Mouse (Mus musculus) testis, postnatal 14 days (tissue): ENCODE measurements at regions not wholly inside any gene's neighbourhood (a gene's known extent, or its start where the extent isn't known, plus 50 kb on each side); places are given as distances from the start of the nearest gene placed in this dataset.

Experiments
- DNase-seq: peaks from one replicate; pipeline ENCODE4 v3.0.0; 2021; ENCODE audit warnings: low spot score

DNA sequence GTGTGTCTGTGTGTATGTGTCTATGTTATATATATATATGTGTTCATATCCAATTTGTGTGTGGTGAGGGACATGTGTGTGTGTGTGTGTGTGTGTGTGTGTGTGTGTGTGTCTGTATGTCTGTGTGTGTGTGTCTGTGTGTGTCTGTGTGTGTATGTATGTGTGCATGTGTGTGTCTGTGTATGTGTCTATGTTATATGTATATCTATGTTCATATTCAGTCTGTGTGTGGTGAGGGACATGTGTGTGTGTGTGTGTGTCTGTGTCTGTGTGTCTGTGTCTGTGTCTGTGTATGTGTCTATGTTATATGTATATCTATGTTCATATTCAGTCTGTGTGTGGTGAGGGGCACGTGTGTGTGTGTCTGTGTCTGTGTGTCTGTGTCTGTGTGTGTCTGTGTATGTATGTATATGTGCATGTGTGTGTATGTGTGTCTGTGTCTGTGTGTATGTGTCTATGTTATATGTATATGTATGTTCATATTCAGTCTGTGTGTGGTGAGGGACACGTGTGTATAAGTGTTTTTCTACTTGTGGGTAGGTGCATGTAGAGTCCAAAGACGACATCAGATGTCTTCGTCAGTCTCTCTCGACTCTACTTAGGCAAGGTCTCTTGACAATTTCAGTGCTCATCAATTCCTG is 370.5 kb upstream of the Slc7a11 start:
- no peak for DNase-seq

DNA sequence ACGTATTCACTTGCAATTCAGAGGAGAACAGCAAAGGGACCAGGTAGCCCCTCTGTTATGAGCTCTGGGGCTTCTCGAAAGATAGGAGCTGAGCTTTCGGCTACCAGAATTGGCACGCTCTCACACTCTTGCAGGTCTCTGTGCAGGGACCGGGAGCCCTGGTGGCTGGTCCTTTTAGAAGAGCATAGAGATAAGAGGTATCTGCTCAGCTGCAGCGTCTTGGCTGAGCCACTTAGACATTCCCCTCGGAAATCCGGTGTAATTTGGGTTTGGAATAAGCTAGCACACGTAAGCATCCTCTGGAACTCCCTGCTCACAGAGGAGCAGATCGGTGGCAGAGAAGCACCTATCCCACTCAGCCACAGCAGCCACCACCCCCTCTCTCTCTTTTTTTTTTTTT is 372.3 kb upstream of the Slc7a11 start:
- DNase-seq = no peak

DNA sequence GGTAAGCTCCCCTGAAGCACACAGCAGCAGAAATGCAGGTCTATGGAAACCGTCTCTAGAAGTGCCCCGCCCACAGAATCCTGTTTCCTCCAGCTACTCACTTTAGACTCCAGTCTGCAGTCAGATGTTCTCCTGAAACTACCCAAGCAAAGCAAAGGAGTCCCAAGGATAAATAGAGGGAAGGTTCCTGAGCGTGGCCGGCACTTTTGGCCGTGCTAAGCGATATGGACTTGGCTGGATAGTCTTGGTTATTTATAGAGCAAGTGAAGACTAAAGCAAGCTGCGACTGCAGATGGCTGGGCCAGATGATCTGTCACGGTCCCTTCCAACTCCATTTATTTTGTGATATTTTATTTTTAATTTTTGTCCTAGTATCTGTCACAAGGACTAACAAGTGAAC is 373.1 kb upstream of the Slc7a11 start:
- no peak for DNase-seq

DNA sequence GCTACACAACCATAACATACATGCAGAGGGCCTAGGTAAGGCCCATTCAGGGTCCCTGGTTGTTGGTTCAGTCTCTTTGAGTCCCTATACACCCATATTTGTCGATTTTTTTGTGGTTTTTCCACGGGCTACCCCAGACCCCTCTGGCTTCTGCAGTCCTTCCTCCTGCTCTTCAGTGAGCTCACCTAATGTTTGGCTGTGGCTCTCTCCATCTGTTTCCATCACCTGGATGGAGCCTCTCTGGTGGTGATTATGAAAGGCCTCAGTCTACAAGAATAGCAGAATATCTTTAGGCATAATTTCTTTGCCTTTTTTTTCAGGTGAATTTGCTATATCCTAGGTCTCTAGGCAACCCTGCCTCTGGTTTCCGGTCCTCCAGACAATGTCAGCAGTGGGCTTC is 373.9 kb upstream of the Slc7a11 start:
- no peak for DNase-seq

DNA sequence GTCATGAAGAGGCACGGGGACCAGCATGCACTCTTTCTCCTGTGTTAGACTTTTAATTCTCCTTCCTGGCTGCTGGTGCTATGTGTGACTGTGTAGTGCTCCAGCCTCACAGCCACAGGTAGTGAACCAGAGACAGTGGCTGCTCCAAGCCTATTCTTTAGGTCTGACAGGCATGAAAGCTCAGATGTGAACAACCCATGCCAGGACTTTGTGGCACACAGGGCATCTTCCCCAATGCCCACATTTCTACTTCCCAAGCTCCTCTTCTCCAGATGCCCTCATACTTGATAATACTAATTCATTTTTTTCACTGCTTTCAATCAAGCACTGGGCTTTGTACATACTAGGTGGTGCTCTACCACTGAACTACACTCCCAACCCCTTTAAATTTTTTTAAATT is 377.4 kb upstream of the Slc7a11 start:
- DNase-seq = no peak

DNA sequence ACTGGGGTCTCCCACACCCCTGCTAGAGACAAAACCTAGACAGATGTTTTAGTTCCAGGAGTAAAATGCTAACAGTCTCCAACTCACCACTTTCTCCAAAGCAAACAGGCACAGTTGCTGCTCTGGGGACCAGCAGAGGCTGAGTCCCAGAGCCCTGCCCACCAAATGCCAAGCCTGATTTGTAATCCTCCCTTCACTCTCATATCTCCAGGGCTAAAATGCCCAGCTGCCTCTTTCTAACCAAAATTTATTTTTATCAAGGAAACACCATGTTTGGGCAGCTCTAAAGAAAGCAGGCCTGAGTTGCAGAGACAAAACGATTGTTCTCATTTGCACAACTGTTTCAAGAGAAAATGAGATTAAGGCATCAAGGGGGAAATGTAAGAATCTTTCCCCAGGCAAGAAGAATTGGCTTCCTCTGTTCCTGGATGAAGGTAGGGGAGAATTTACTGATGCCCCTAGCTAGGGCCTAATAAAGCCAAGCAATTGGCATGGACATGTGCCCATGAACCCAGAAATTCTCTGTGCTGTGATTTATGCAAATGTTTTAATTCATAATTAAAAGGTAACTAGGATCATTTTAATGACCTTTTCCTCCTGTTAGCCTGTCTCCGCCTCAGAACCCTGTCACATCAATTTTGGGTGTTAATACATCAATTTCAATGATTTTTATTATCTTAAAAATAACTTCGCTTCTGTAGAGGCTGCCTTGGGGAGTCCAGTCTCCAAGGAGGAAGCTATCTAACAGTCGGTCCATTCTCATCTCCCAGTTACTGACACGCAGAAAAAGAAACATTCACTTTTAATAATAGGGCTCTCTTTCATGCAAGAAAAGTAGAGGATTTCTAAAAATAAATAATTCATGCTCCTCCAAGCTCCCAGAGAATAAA is 382.4 kb upstream of the Slc7a11 start:
- DNase-seq = no peak

DNA sequence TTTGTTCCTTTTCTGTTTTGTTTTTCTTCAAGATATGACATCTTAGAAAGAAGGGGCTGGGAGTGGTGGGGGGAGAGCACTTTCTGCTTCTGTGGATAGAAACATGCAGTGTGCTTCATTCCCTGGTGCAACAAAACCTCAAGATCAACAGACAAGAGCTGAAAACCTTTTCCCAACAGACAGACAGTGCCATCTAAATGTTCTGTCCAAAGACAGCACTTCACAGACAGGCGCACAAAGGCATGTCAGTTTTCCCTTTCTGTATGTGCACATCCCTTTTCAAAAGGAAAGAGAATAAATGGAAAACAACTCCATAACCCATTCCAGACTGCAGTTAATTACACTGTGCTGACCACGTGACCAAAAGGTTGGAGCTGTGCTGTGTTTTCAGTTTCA is 383.0 kb upstream of the Slc7a11 start:
- DNase-seq = no peak

DNA sequence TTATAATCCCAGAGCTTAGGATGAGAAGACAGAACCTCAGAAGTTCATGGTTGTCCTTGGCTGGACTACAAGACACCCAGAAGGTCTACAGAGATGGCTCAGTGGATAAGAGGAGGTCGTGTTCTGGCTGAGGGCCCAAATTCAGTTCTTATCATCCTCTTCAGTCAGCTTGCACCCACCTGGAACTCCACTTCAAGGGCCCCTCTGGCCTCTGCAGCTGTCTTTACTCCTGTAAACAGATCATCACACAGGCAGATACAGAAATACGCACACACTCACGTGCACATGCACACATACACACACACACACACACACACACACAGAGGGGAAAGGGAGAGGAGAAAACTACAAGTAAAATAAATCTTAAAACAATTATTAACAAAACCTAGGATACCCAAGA is 385.8 kb upstream of the Slc7a11 start:
- DNase-seq = no peak

DNA sequence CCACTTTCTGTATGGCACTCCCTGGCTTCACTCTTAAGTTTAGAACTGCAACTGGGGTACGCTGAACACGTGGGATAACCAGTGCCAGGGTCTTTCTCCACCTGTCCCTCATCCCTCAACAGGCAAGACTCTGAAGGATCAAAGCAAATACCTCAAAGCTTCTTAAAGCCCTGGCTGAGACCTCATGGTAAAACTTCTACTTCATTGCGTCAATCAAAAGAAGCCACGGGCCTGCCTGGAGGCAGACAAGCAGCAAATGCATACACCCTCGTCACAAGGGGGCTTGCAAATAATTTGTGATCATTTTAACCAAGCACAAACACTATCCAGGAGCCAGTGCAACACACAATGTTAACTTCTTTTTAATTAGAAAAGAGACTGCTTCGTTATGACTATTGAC is 387.0 kb upstream of the Slc7a11 start:
- no peak for DNase-seq

DNA sequence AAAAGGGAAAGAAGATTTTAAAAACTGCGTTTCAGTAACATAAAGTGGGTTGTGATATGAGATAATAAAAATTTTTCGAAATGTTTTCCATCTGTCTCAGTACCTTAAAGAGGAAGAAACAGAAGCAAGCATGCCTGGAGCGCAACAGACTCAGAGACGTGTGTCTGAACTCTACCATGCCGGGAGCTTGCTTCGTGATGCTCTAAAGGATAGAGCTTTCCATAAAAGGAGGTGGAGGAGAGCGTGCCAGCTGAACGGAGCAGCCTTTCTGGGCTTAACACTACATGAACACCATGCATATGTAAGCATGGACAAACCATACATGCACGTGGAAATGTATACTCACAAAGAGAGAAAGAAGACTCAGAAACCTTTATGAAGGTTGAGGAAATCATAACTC is 387.5 kb upstream of the Slc7a11 start:
- no peak for DNase-seq

DNA sequence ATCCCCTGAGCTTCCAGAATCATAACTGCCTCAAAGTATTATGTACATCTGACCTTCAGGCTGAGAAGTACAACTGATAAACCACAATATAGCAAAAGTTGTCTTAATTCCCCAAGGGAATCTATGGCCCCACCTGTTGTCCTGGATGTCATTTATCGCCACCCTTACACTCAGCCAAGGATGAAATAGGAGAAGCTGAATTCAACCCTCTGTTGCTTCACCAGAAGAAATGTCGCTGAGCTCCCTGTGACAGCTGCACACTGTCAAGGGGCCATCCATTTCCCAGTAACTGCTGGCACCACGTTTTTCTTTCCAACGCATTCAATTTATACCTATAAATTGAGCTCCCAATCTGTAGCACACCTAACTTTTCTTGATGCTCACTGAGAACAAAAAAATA is 382.0 kb upstream of the Noct start:
- DNase-seq = no peak

DNA sequence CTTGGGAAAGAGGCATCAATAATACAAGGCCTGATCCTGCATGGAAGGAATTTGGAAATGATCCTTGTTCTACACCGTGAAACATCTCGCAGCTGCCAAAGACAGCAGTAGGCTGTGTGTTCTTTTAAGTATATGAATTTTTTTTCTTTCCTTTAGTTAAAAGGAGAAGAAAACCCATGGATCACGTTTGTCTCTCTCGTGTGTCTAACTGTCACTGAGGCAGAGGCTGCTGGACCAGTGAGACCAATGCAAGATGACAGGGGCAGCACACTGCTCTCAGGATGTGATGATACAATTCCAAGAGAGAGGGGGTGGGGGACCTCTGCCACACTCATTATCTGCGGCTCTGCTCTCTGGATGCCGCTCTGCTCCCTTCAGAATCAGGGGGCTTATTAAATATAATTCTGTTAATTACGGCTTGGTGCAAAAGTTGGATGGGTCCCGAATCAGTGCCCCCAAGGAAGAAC is 379.4 kb upstream of the Noct start:
- no peak for DNase-seq

DNA sequence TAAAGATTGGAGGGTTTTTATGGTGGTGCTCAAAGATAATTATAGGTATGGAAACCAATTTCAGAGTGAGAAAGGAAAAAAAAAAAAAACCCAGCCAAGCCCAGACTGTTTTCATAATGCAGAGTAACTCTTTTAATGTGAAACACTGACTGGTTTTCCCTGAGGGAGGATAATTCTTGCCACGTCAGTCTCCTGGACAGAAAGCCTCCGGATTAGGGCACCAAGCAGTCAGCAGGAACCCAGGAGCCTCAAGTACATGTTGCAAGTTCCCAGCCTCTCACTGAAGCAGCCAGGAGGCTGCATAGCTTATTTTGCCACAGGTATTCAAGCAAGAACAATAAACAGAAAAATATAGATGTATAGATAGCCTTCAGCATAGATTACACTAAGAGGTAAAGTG is 378.9 kb upstream of the Noct start:
- no peak for DNase-seq

DNA sequence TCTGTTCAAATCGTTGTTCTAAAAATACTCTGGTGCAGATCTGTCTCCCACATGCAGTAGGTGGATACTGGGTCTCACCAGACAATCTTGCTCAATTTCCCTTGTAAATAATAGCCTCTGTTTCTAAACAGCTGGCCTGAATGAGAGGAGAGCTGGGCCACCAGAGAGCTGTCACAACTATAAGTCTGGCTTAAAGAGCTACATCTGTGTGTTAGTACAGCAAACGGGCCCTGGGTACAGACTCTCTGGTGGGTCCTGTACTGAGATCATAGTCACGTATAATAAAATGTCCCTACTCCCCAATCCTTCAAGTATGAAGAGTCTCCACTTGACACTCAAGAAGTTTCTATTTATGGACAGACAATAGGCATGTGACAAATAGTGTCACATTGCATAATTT is 375.7 kb upstream of the Noct start:
- DNase-seq = no peak

DNA sequence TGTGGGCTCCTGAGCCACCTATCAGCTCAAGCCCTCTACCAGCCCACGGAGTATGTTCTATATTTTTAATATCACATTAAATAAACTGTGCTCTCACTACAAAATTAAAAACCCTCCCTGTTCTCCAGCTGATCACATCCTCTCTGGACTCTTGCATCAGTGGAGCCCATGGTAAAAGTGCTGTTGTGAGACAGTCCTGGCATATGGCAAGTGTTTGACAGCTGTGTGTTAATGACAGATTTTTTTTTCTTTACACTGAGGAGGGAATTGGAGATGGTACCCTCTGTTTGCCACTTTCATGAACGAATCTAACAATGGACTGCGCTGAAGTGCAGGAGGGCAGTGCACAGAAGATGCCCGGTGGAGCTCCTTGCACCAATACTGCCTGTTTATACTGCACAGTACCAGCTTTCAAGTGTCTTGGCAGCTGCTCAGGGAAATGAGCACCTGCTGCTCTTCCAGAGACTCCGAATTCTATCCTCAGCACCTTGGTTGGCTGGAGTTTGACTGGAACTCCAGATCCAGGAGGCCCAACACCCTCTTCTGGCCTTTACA is 373.1 kb upstream of the Noct start:
- DNase-seq = no peak

DNA sequence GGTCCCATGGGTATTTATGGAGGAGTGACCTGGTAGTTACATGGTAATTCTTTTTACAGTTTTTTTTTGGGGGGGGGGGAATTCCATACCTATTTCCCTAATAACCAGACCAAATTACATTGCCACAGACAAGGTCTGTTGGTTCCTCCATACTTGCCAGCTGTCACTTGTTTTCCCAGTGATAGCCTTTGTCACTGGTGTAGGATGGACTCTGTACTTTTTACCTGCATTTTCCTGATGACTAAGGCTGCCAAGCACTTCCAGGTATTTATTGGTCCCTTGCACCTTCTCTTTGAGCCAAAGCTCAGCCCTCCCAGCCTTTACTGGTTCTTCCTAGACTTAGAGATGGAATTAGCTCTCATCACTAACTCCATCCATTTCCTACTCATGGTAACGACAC is 357.1 kb upstream of the Noct start:
- DNase-seq = no peak

DNA sequence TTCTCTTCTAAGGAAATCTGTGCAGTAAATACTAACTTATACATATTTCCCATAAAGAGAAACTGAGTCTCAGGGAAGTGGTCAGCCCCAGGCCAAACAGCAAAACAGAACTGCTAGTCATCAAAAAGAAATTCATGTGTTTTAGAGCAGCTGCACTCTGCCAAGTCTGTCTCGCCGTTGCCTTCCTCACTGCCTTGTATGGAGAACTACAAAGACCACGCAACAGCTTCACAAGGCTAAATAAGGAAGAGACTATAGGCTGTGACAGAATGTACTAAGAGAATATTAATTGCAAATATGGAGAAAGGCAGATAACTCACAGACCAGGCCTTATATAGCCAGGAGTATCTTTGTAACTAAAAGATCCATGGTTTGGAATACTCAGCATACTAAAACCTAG is 355.0 kb upstream of the Noct start:
- no peak for DNase-seq

DNA sequence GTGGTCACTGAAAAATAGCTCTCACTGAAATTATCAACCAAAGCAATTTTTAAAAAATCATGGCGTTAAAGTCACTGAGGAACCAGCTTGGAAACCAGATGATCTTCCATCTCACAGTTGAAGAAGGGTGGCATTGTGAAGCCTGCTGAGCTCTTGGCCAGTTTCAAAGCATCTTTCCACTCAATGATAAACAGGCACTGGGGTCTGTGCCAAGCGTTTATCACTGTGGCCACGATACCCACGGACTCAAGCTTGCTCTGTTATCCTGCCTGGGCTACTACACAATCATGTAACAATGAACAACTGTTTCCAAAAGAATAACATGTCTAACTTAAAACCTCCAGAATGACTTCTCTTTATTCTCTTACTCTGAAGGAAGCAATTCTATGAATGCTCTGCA is 345.2 kb upstream of the Noct start:
- DNase-seq = peak; percentile 19

DNA sequence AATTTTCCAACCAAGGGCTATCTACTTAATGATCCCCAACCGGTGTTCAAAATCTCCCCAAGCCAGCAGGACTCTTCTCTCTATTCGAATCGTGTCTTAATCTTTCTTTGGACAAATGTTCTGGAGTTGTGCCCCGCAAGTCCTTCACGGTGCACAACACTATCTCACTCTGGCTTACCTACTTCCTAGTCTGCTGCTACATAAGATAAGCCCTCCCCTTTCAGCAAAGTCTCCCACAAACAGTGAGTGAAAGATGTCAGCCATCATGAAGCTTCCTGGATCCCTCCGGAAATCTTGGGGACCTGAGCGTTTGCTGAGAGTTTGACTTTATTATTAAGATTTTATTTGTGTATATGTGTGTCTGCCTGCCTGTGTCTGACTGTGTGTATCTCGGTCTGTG is 344.7 kb upstream of the Noct start:
- no peak for DNase-seq

DNA sequence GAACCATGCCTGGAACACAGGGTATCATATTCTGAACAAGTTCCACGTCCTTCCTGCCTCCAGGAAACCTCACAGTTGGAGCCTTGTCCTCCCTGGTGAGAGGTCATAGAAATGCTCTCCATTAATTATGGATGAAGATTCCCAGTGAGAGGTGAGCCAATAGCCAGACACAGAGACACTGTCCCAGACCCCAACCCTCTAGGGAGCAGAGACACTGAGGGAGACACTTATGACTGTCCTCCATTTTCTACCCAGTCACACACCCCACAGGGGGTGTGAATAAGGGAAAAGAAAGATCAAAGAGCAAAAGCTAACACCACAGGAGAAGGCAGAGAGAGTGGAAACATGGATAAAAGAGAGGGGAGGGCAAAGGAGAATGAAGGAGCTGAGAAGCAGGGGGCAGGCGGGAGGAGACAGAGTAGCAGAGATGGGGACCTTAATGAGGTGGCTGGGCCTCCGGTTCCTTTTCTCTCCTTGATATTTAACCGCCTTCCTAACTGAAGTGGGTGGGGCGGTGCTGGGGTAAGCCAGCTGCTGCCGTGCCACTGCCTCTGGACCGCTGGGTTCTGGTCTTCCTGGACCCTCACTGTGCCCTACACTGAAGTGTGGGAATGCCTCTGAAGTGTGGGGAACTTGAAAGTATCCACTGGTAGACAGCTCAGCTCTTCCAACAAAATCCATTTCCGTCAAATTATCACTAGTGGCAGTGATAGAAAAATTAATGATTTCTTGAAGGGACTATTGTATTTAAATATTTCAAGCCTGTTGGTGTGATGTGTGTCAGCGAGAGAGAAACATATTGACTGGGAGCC is 342.6 kb upstream of the Noct start:
- no peak for DNase-seq

DNA sequence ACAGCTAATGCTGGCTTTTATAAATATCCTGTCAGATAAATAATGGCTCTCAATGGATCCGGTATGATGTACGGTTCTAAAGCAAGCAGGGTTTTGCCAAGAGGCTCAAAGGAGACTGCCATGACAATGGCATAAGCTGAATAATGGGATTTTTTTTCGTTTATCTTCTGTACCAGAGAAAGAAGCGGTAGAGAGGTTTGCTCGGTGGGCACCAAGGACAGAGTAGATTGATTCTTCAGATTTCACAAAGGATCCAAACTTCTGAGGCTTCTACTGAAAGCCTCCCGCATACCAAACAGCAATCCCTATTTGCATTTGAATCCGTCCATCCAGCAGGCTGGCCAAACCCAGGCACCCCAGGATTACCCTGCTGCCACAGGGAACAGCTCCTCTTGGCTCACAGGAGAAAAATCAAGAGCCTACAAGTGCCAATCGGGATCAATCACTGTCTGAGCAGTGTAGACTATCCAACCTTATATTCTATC is 342.0 kb upstream of the Noct start:
- DNase-seq = no peak

DNA sequence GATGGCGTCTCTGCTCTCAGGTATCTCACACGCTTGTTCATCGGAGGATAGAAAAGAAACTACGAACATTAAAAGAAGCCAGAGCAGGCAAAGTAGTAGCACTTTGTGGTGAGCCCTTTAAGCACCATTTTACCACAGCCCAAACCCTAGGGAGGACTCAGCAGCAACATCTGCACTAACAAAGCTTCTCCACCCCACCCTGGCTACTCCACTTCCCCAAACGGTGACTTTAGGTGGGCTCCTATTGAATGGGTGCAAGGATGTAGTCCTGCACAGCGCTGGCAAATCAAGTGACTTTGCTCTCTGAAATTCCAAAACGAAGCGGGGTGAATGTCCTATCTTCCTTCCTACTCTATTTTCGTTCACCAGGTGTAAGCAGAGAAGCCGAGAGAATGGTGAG is 337.9 kb upstream of the Noct start:
- DNase-seq = no peak
